Mouse (Mus musculus): ENCODE results near the gene Thy1. TPM values are rescaled to one million over a fixed set of nuclear protein-coding genes. Genes with fewer than 3 reads are reported as not detected.

Gene Thy1
- total and polyA plus RNA-seq, 3 experiments, result 1.5 to 24.0 TPM; not detected in 1

DNA sequence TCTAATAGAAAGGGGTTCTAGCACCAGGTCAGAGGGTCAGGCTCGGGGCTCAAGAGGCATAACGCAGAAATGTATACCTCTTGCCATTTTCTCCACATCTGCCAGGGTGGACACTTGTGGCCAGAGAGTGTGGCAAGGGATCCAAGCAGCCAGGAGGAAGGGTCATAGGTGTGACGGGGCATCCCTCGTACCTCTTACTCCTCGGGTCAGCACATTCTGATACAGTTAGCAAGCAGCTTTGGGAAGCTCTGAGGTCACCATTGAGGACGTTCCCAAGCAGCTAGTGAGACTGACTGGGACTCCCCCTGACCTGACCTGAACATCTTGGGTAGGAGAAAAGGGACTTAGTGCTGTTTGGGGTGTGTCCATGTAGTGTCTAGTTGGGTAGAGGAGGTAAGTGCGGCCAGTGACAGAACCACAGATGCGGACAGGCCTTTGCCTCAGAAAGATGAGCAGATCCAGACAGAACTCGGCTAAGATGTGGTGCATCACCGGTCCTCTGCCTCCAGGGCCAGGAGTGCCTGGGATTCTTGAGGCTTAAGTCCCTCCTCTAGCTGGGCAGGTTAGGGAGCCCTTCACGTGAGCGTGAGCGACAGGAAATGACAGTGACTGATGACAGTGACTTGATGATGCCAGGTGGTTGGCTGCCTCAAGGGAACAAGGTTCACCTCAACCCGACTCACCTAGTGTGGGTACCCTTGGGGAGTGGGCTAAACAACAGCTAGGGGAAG lies 27.1 kb downstream of the Thy1 start:
- H3K4me3 ChIP-seq (ENCODE audit: control insufficient read depth in 1 of 2, insufficient read depth in 1 of 2, low read depth in 2 of 2, low read length in 2 of 2), result no peak overlapping the region
- H3K9ac ChIP-seq (ENCODE audit: control insufficient read depth, low read depth, low read length, poor library complexity, severe bottlenecking), result no peak overlapping the region
- no peak overlapping the region for H3K27ac ChIP-seq (ENCODE audit: control insufficient read depth, low read depth, low read length)
- H3K9me3 ChIP-seq (replicated peaks; ENCODE audit: insufficient read depth, low read length), result no peaks in the 10 kb centered on the region
- peaks cover 0 to 10% of the 10 kb centered on the region in 2 experiments; a peak in 1 of 4 replicates for H3K4me1 ChIP-seq (ENCODE audit: control insufficient read depth in 1 of 2, insufficient read depth in 2 of 2, low read length in 2 of 2)
- H3K36me3 ChIP-seq (ENCODE audit: control insufficient read depth in 1 of 2, insufficient read depth in 2 of 2, low read length in 2 of 2), result peaks cover 0 to 3% of the 10 kb centered on the region in 2 experiments; a peak in 1 of 4 replicates
- no peak for DNase-seq (ENCODE audit: low read depth, low spot score)
- no peaks in the 10 kb centered on the region for H3K27me3 ChIP-seq (ENCODE audit: control insufficient read depth in 1 of 2, insufficient read depth in 2 of 2, low read length in 2 of 2)
- no peaks in the 10 kb centered on the region; the same call in 1 of the 2 replicates for H3K79me2 ChIP-seq (ENCODE audit: control insufficient read depth, insufficient read depth, low read length, poor library complexity)
- TF ChIP-seq CTCF (IDR thresholded peaks at IDR 0.05 in 2 of 3, conservative IDR thresholded peaks at IDR 0.05 in 1 of 3; ENCODE audit: control insufficient read depth in 1 of 3, insufficient read depth in 1 of 3, low read depth in 2 of 3, low read length in 3 of 3, poor library complexity in 1 of 3, severe bottlenecking in 1 of 3) (no peak), EP300 (IDR thresholded peaks at IDR 0.05; ENCODE audit: low read depth in 1 of 2, low read length in 2 of 2) (no peak), CHD2 (IDR thresholded peaks at IDR 0.05; ENCODE audit: low read length) (no peak), MAFK (IDR thresholded peaks at IDR 0.05; ENCODE audit: borderline replicate concordance, low read depth, low read length) (no peak), USF2 (IDR thresholded peaks at IDR 0.05; ENCODE audit: borderline replicate concordance in 1 of 2, insufficient read depth in 1 of 2, low read depth in 1 of 2, low read length in 2 of 2) (no peak), HCFC1 (IDR thresholded peaks at IDR 0.05; ENCODE audit: low read depth, low read length) (no peak), SIN3A (IDR thresholded peaks at IDR 0.05; ENCODE audit: low read length) (no peak), E2F4 (IDR thresholded peaks at IDR 0.05; ENCODE audit: borderline replicate concordance, low read depth, low read length) (no peak), RCOR1 (IDR thresholded peaks at IDR 0.05; ENCODE audit: low read depth, low read length) (no peak), TAL1 (IDR thresholded peaks at IDR 0.05; ENCODE audit: low read length) (no peak), MYB (IDR thresholded peaks at IDR 0.05; ENCODE audit: low read depth, low read length) (no peak), MAX (IDR thresholded peaks at IDR 0.05; ENCODE audit: low read length) (no peak), ZKSCAN1 (IDR thresholded peaks at IDR 0.05; ENCODE audit: low read depth, low read length) (no peak), ZC3H11A (IDR thresholded peaks at IDR 0.05; ENCODE audit: low read depth, low read length) (no peak), SMC3 (IDR thresholded peaks at IDR 0.05; ENCODE audit: low read depth, low read length) (no peak), RAD21 (IDR thresholded peaks at IDR 0.05; ENCODE audit: low read depth, low read length) (no peak), ETS1 (IDR thresholded peaks at IDR 0.05; ENCODE audit: low read depth, low read length) (no peak), POLR2A (IDR thresholded peaks at IDR 0.05; ENCODE audit: control insufficient read depth in 1 of 2, insufficient read depth in 1 of 2, low read depth in 1 of 2, low read length in 2 of 2, poor library complexity in 1 of 2) (no peak), GABPA (IDR thresholded peaks at IDR 0.05; ENCODE audit: low read depth, low read length) (no peak), ZMIZ1 (IDR thresholded peaks at IDR 0.05; ENCODE audit: low read depth, low read length) (no peak)

DNA sequence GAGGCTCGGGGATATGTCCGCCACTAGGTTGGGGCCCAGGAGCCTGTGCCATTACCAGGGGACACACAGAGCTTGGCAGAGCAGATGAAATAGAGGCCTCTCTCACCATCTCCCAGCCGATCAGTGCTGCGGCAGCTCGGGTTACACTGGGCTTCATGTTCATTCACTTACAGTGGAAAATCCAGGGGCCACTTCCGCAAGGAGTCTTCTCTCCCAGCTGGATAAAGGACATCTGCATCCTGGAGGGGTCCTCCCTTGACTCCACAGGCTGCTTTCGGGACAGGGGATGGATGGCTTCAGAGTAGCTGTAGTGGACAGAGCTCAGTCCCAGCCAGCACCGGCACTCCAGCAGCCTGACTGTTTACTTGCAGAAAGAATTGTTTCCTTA lies 27.7 kb downstream of the Thy1 start:
- Histone ChIP-seq H3K9ac (ENCODE audit: control insufficient read depth, low read depth, low read length, poor library complexity, severe bottlenecking) (no peak overlapping the region), H3K27ac (ENCODE audit: control insufficient read depth, low read depth, low read length) (no peak overlapping the region), H3K27me3 (ENCODE audit: control insufficient read depth in 1 of 2, insufficient read depth in 2 of 2, low read length in 2 of 2) (no peaks in the 10 kb centered on the region), H3K36me3 (ENCODE audit: control insufficient read depth in 1 of 2, insufficient read depth in 2 of 2, low read length in 2 of 2) (peaks cover 0 to 3% of the 10 kb centered on the region in 2 experiments; a peak in 1 of 4 replicates), H3K4me1 (ENCODE audit: control insufficient read depth in 1 of 2, insufficient read depth in 2 of 2, low read length in 2 of 2) (peaks cover 0 to 10% of the 10 kb centered on the region in 2 experiments; a peak in 1 of 4 replicates), H3K9me3 (replicated peaks; ENCODE audit: insufficient read depth, low read length) (no peaks in the 10 kb centered on the region), H3K4me3 (ENCODE audit: control insufficient read depth in 1 of 2, insufficient read depth in 1 of 2, low read depth in 2 of 2, low read length in 2 of 2) (no peak overlapping the region), H3K79me2 (ENCODE audit: control insufficient read depth, insufficient read depth, low read length, poor library complexity) (no peaks in the 10 kb centered on the region; the same call in 1 of the 2 replicates)
- no peak for TF ChIP-seq POLR2AphosphoS2 (IDR thresholded peaks at IDR 0.05; ENCODE audit: low read length)
- TF ChIP-seq ZMIZ1 (IDR thresholded peaks at IDR 0.05; ENCODE audit: low read depth, low read length), result no peak
- TF ChIP-seq MAX (IDR thresholded peaks at IDR 0.05; ENCODE audit: low read length), result no peak
- TF ChIP-seq NELFE (IDR thresholded peaks at IDR 0.05; ENCODE audit: low read depth, low read length), result no peak
- no peak for TF ChIP-seq MYB (IDR thresholded peaks at IDR 0.05; ENCODE audit: low read depth, low read length)
- no peak for TF ChIP-seq CTCF (IDR thresholded peaks at IDR 0.05 in 2 of 3, conservative IDR thresholded peaks at IDR 0.05 in 1 of 3; ENCODE audit: control insufficient read depth in 1 of 3, insufficient read depth in 1 of 3, low read depth in 2 of 3, low read length in 3 of 3, poor library complexity in 1 of 3, severe bottlenecking in 1 of 3)
- TF ChIP-seq POLR2A (IDR thresholded peaks at IDR 0.05; ENCODE audit: control insufficient read depth in 1 of 2, insufficient read depth in 1 of 2, low read depth in 1 of 2, low read length in 2 of 2, poor library complexity in 1 of 2), result no peak
- TF ChIP-seq ELF1 (IDR thresholded peaks at IDR 0.05; ENCODE audit: low read depth, low read length), result no peak
- no peak for TF ChIP-seq GATA1 (IDR thresholded peaks at IDR 0.05; ENCODE audit: low read depth, low read length)
- TF ChIP-seq POLR2AphosphoS5 (IDR thresholded peaks at IDR 0.05; ENCODE audit: borderline replicate concordance, low read depth, low read length), result no peak
- no peak for TF ChIP-seq JUND (IDR thresholded peaks at IDR 0.05; ENCODE audit: low read depth, low read length)
- no peak for TF ChIP-seq BHLHE40 (IDR thresholded peaks at IDR 0.05; ENCODE audit: borderline replicate concordance, low read depth, low read length)
- no peak for TF ChIP-seq TBP (IDR thresholded peaks at IDR 0.05; ENCODE audit: low read depth, low read length)
- no peak for TF ChIP-seq HCFC1 (IDR thresholded peaks at IDR 0.05; ENCODE audit: low read depth, low read length)
- no peak for TF ChIP-seq EP300 (IDR thresholded peaks at IDR 0.05; ENCODE audit: low read depth in 1 of 2, low read length in 2 of 2)
- DNase-seq (ENCODE audit: low read depth, low spot score), result no peak
